Mouse (Mus musculus) lung, postnatal 10 days (tissue): ENCODE results near the gene Gm10271.

Experiments
- DNase-seq: peaks from one replicate; pipeline ENCODE4 v3.0.0; 2021

Gm10271 gene

DNA sequence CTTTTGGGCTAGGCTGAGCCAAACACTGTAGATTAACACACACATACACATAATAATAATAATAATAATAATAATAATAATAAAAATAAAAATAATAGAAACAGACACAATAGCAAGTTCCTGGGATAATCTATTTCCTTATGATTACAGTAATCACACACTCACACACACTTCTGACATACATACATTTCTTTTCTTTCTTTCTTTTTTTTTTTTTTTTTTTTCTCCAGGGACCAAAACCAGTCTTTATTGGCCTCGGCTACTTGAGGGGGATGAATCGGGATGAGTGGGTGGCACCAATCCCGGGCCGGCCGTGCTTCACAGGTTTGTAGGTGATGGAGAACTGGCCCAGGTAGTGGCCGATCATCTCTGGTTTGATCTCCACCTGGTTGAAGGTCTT lies at the start of gene Gm10271:
TSS of gene Gm10271 (minus strand) at position 101 of the 400 bp plus-strand sequence.
- no peak for DNase-seq

DNA sequence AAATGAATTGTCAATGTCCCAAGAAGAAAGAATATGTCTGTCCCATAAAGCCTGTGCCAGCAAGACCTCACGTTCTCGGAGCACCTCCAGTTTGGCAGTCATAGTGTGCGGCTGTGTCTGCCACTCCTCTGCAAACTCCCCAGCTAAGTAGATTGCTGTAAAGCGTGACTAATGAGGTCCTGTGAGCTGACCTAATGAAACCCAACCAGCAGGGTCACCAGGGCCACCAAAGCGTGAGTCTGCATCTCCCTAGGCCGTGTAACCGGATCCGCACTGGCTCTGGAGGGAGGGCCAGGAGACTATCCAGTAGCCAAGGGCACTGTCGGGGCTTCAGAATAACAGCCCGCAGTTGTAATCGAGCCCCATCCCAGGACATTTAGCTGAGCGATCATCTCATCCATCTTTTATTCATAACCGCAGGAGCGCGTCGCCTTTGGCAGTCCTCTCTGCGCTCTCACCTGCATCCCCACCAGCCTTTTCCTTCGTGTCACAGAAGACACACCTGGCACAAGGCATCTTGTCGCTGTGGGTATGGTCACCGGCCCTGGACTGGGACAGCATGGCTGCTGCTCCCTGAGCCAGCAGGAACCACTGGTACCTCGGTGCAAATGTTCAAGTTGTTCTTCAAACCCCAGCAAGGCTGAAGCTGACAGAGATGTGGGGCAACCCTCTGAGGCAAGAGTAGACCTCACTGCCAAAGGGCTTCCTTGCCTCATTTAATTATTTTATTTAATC lies 48.8 kb upstream of the Gm10271 start:
- DNase-seq = no peak

GRCm38 (mm10) chr10:117018281-117018840 lies 46.0 kb upstream of the Gm10271 start:
- no peak for DNase-seq

GRCm38 (mm10) chr10:117014565-117014964 lies 42.2 kb upstream of the Gm10271 start:
- no peak for DNase-seq

- DNase-seq = peak; percentile 24
Observed at GRCm38 (mm10) chr10:117013689-117014390, 41.4 kb upstream of the Gm10271 start.

DNA sequence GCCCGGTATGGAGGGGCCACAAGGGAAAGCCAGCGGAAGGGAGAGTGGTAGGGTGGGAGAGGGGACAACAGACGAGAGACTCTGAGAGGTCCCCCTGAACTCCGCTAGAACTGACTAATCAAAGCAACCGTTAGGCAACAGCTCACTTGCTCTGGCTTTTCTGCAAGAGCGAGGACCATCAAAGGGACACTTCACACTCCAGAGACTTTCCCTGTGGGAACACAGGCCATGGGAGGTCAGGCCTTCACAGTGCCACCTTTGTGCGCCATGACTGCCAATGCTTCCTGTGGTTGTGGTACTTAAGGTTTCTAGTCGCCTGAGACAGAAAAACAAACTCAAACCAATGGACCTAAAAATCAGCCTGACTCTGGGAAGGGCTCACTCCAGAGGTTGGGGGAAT lies 38.6 kb upstream of the Gm10271 start:
- no peak for DNase-seq

GRCm38 (mm10) chr10:117009691-117010090 lies 37.3 kb upstream of the Gm10271 start:
- DNase-seq = no peak

DNA sequence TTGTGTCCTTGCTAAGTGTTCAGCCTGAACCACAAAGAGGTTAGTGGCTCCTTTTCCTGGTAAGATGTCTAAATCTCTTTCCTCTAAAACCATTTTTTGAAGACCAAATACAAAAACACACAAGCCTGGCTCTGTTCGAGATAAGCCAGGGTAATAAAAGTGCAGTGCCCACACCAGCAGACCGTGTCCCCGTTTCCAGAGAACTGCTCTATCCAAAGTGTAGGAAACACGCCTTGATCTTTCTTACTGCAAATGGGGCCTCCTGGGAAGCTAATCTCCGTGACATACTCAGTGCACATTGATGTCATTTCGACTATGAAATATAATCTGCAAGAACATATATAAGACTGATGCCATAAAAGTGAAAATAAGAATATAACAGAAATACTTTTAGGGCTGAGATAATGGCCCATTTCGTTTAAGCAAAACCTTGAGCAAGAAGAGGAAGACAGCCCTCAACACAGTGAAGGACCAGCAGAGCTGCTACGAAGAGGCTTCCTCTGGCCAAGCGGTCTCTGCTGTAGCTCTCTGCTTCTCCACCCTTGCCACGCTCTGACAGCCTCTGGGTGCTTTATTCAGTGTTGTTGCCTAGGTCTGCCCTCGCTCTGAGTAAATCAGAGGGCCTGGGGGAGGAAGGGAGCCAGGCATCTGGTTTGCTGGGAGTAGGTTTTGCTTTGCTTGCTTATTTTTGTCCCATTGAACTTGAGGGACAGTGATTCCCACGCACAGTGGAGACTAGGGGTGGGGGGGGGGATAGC lies 33.5 kb upstream of the Gm10271 start:
- DNase-seq = no peak

DNA sequence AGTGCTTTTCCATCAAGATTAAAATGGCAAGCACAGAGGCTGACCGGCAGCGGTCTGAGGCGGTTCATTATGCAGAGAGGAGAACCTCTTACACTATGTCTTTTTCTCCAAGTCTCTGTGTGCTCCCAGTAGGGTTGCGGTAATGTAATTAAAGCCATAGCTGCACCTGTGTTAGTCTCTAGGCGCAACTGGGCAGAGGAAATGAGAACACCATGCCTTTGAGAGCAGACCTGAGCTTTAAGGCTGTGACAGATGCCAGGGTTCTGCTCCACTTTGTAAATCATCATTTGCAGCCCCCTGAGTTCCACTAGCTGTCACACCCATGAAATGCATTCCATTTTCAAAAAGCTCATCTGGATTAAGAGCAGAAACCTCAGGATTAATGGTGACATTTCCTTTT lies 32.3 kb upstream of the Gm10271 start:
- DNase-seq = no peak

- DNase-seq = peak; percentile 18
Observed at GRCm38 (mm10) chr10:117000975-117001374, 28.6 kb upstream of the Gm10271 start.

- DNase-seq = no peak
Observed at GRCm38 (mm10) chr10:116998716-116999455, 26.5 kb upstream of the Gm10271 start.

DNA sequence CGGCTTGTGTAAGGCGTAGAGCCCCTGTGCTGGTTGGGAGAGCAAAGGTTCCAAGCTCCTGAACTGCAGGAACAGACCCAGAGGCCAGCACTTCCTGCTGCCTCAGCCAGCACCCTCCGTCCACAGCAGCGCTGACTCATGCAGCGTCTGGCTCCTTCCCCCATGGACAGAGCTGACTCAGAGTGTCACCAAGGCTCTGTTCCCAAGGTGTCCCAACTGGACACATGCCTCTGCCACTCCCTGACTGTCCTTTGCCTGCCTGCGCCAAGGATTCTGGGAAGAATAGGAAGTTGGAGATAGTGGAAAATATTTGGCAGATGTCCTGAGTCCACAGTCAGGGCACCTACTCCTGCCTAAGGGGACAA lies 23.8 kb upstream of the Gm10271 start:
- DNase-seq = peak; percentile 65

DNA sequence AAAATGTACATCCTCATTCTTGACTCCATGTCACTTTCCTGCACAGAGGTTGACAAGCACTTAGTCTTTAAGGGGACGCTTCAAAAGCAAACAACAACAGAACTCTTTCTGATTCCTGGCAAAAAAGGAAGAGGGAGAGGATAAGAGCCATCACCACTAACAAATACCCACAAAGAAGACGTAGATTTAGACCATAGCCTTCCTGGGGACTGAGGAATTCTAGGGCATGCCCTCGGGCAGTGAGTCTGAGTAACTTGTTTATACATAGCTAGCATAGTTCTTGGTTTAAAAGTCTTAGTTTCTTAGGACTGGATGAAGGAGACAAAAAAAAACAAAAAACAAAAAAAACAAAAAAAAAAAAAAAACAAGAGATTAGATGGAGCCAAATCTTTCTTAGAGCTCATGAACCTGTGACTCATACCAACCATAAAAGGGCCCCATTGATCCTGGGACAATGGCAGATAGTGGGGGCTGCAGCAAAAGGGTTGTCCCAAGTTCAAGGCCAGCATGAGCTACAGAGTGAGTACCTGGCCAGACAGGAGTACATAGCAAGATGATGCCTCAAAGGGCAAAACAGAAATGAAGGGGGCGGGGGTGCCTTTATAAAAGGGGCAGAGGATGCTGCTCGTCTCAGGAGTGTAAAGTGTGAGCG lies 23.3 kb upstream of the Gm10271 start:
- no peak for DNase-seq

- DNase-seq = no peak
Observed at GRCm38 (mm10) chr10:116995162-116995561, 22.8 kb upstream of the Gm10271 start.

DNA sequence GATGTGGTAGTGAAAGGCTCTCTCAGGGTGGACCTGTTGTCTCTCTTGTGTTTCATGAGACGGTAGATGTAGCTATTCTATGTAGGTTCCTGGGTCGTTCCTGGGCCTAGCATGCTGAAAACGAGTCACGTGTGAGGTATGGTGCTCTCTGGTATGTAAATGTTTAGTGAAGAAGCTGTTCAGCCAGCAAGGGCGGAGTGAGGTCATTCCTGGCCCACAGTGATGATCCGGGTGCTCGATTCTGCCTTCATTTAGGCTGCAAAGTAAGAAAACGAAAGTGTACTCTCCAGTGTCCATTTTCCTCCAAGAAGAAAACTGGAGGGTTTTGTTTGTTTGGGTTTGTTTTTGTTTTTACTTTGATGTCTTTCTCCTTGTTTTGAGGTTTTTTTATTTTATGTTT lies 21.6 kb upstream of the Gm10271 start:
- DNase-seq = peak; percentile 62

- DNase-seq = peak; percentile 34
Observed at GRCm38 (mm10) chr10:116986264-116987082, 14.1 kb upstream of the Gm10271 start, which contains the start of gene Best3. TSS of gene Best3 (plus strand) at chr10:116986314.

- no peak for DNase-seq
Observed at GRCm38 (mm10) chr10:116984836-116985235, 12.4 kb upstream of the Gm10271 start.

DNA sequence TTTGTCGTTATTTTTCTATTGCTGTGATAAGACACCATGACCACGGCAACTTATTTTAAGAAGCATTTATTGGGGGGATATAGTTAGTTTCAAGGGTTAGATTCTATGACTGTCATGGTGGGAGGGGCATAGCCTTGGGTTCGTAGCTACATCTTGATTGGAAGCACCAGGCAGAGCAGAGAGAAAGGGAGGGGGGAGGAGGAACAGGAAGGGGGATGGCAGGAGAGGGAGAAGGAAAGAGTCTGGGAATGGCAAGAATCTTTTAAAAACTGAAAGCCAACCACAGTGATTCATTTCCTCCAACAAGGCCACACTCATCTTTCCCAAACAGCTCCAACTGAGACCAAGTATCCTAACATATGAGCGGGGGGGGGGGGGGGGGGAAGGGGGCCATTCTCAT lies 10.1 kb upstream of the Gm10271 start:
- DNase-seq = no peak

DNA sequence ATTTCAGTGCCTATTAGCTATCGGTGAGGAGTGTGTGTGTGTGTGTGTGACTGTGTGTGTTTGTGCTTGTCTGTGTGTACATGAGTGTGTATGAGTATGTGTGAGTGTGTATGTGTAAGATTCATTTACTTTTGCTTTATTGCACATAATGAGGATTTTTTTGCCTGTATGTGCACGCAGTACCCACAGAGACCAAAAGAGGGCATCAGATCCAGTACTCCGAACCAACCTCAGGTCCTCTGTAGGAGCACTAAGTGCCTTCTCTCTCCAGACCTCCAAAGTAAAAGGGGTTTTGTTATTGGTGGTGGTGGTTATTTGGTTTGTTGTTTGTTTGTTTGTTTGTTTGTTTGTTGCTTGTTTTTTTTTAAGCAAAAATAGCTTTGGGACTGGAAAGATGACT lies 8.5 kb upstream of the Gm10271 start:
- DNase-seq = peak; percentile 57

DNA sequence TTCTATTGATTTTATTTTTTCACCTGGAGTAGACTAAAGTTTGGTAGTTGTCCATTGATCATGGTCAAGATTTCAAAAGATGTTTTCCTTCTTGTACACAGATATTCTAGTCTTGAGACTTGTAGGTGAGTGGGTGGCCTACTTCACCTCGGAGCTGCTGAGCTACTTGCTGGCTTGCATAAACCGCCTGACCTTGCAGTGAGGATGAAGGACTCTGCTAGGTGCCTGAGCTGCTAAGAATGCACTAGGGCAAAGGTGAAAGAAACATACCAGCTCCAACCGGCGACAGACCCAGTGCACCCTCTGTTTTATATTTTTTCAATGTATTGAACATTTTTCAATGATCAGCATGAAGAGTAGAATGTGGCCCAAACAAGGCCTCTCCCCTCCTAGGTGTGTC lies 7.9 kb upstream of the Gm10271 start:
- DNase-seq = no peak

- DNase-seq = no peak
Observed at GRCm38 (mm10) chr10:116978841-116979240, 6.4 kb upstream of the Gm10271 start.
